Mouse (Mus musculus) layer of hippocampus, adult 8-10 months (tissue): ENCODE measurements around the gene Adgrl1. TPM values are rescaled to one million over a fixed set of nuclear protein-coding genes. Genes with fewer than 3 reads are reported as not detected.
A peak's percentile ranks its signal among the peaks of the same experiment; 100 is the strongest.

Experiments
- DNase-seq, 2 experiments: peaks; one replicate each; pipeline ENCODE4 v3.0.0; 2022; ENCODE audit warnings: low spot score in 2 of 2
- total RNA-seq, 4 experiments: library from RNA; stranded (reverse); gene quantifications; 2 replicates each; pipeline ENCODE4 v1.2.4; 2022

The Adgrl1 gene
- total RNA-seq, 4 experiments from 2014 or later, result 287 to 307 (median 299) TPM

DNA sequence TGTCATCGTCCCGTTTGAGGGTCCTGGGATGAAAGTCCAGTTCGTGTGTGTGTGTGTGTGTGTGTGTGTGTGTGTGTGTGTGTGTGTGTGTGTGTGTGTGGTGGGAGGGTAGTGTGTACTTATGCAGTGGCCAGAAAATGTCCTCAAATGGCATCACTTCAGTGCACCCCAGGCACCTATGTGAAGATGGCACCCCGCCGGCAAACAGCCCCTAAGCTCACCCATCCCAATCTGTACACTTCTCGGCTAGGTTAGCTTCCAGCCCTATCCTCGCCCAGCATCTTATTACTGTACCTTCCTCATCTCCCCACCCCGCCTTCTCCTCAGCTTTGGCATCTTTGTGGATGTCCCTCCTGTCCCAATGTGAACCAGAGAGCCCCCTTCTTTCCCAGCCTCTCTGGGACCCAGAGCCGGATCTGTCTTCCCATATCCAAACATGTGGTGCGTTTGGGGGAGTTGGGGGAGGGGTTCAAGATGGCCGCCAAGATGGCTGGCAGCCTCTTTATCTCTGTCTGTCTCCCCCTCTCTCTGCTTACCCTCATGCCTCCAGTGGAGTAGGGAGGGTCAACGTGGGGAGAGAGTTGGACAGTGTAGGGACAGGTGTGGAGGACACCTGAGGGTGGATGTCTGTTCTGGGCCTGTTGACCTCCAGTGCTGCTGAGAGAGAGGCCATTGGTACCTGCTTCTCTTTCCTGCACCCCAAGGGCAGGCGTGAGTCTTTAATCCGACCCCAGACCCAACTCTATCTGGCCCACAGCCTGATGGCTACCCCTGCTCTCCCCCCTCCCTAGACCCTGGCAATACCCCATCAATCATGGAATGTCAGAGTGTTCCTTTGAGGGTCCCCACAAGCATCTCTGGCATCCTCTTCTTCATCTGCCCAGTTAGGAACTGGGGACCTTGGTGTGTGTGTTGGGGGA, 1.9 kb downstream of the Adgrl1 start:
- no peak for DNase-seq

DNA sequence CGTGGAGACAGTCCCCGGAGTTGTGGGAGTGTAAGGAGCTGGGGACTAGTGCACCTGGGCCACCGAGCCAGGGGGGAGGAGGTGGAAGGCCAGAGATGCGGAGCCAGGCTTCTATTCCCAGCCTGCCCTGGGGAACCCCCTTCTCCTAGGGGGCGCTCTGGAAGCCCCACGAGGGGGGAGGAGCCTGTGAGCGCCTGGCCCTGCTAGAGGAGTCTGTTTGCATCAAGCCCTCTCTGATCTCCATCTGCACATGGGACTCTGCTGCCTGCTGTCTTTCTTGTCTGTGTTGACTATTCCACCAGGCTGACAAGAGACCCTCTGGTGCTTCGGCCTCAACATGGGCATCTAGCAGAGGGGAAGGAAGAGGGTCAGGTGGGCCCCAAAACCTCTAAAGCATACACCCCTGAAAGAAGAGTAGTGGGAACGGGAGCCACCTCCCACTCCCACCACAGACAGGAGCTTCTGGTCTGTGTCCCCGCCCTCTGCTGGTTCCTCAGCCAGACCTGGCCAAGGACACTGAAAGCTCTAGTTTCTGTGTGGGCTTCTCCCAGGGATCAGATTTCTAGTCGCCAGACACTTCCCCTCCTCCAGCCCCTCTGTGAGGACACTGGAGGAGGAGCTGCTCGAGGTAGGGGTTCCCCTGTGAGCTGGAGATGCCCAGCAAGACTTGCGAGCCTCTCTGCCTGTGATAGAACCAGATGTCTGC, 3.2 kb downstream of the Adgrl1 start:
- DNase-seq, result no peak

DNA sequence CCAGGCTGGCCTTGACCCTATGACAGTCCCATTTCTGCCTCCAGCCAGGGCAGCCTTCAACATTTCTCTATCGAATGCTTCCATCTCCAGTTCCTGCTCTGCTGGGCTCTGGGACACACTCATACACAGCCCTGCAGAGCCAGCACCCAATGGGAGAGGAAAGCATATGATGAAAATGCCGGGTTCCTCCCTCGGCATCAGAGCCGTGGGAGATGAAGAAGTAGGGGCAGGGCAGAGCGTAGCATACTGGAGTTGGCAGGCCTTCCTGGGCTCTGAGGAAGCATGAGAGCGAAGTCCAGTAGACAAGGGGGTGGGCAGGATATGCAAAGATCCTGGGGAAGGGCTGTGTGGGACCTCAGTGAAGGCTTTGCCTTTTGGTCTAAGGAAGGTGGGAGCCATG, 8.7 kb downstream of the Adgrl1 start:
- no peak for DNase-seq

DNA sequence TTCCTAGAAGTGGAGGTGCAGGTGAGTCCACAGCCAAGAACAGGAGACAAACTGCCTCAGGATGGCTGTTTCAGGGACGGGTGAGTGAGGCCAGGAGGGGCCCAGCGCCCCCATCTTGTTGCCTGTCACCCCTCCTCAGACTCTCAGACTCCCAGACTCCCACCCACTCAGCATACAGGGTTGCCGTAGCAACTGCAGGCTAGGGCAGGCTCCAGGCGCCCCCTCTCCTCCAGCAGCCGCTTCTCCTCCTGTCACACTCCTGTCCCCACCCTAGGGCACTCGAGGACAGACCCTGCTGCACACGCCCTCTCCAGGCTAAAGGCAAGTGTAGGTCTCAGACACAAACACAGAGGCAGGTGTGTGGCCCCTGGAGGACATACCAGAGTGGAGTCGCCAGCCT, 9.4 kb downstream of the Adgrl1 start:
- no peak for DNase-seq

DNA sequence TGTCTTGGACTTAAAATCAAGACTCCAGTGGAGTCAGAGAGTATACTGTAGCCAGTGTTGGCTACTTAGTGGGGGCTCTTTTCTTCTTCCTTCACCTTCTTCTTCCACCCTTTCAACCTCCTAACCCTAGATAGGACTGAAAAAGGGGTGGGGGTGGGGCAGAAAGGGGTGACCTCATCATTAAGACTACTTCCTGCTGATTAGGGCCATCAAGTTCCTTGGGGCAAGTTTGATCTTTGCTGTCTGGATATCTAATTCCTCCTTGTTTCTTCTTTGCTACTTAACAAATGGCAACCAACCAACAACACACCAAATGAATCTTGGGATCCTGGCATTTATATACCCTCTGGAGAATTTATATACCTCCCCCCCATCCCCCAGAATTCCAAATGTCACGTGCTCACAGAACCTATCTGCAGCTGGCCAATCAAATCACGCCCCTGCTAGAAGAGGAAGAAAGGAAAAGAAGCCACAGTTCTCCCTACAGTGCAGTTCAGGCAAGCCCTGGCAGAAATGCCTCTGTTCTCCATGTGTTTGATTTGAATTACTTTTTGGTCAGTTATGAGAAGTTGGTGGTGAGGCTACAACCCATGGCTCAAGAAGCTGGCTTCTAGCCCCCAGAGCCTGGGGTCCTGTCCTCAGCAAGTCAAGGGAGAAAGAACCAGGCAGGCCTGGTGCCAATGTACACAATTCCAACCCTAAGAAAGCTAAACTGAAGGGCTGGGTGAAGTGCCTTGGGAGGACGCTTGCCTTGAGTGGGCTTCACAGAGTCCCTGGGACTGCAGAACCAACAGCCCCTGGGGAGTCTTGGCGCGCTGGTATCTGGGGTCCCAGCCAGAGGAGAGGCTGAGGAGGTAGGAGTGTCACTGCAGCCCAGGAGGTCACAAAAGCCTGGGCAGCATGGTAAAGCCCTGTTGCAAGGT, 12.2 kb downstream of the Adgrl1 start:
- DNase-seq, result no peak

DNA sequence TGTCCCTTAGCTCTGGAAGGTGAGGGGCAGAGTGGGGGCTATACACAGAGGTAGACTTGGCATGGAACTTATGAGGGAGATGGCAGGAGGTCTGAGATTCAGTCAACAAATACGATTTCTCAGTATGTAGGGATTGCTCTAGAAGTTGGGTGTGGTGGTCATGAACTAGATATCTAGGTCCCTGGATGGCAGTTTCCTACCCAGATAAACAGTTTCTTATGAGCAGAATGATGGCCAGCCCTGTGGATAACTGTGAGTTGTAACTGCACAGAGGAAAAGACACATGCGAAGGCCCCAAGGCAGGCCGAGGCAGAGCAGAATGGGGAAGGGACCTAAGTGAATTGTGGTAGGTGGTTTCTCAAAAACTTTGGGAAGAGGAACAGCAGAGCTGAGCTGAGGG, 14.3 kb downstream of the Adgrl1 start:
- DNase-seq, result no peak

DNA sequence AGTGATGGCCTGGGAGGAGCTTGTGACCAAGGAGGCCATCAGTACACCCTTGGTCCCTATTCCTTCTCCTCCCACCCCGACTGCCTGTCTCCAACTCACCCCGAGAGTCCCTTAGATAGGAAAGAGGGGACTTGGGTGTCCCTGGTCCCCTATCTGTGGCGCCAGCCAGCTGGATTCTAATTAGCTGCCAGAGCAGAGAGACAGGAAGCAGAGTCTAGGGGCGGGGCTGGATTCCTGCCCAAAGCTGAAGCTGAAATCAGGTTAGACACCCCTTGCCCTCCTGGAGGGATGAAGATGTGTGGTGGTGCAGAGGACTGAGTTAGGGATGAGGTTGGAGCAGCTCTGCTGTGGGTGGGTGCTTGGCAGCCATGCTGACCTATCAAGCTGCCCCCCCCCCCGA, 15.0 kb downstream of the Adgrl1 start:
- no peak for DNase-seq

DNA sequence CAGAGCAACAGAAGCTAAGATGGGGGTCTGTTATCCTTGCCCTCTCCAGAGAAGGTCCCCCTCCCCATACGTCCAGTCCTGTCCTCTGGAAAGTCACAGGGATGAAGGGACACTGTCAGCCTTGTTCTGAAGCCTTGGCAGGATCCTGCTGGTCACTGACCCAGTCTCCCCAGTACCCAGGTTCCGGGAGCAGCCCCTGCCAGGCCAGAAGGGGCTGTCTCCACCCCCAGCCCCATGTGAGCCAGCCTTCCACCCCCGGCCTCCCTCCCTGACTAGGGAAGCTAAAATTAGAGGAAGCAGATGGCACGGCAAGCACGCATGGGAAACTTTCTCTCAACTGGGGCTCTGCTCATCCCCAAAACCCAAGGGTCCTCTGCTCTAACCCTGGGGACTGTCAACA, 16.1 kb downstream of the Adgrl1 start:
- peak in 1 of 2 experiments; percentile 55 for DNase-seq

DNA sequence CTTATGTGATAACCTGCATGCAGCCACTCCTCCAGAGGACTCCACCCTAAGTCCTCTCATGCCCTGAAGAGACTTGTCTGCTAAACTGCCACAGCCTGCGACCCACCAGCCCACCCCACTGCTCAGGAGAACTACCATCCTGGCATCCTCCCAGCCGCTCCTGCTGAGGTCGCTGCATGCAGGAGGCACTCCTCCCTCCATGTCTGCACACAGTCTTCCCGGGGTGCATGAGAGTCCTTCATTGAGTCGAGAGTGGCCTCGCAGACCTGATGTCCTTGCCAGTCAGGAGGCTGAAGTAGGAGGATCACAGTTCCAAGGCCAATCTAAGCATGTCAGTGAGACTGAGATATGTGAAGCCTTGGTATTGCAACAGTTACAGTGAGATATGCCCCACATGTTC, 17.7 kb downstream of the Adgrl1 start:
- DNase-seq, result no peak

DNA sequence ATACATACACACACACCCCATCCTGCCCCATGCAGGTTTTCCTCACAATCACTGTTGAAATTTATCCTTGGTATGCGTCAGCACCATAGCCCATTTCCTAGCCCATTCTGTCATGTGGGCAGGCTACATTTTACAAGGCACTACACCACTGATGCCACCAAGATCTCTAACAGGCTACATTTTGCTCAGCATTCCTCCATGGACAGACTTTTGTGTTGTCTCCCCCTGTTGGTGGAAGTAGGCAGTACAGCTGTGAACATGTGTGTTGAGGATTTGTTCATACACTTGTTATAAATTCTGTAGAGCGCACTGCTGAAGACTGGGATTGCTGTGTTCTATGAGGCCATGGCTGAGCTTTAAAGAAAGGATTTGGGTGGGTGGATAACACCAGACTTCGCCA, 21.7 kb downstream of the Adgrl1 start:
- DNase-seq, result peak; percentile 79 to 89

DNA sequence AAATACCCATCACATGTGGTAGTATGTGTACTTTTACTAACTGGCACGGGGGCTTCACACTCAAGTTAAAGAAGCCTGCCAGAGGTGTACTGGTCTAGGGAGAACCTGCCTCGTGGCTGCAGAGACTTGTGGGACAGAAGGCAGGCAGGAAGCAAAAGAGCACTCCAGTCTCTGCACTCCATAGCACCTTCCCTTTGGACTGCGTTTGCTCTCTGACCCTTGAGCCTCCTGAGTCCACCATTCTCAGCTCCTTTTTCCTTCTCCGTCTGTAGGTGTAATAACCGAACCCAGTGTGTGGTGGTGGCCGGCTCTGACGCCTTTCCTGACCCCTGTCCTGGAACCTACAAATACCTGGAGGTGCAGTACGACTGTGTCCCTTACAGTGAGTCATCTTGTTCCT, 22.8 kb downstream of the Adgrl1 start:
- no peak for DNase-seq

DNA sequence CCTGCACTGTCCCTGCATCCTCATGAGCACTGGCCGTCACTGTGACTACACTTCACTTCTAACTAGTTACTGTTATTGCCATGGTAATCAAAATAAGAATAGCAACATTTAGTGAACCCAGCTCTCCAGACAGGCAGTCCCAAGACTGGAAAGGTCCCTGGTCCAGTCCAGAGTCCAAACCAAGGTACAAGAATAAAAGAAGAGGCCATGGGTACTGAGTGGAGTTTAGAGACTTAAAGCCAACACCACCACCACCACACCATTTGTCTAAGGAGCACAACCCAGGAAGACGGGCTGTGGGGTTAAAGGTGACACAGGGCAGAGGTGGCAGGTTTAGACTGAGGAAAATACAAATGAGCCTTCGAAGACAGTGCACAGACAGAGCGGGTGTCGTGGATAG, 24.7 kb downstream of the Adgrl1 start:
- no peak for DNase-seq

DNA sequence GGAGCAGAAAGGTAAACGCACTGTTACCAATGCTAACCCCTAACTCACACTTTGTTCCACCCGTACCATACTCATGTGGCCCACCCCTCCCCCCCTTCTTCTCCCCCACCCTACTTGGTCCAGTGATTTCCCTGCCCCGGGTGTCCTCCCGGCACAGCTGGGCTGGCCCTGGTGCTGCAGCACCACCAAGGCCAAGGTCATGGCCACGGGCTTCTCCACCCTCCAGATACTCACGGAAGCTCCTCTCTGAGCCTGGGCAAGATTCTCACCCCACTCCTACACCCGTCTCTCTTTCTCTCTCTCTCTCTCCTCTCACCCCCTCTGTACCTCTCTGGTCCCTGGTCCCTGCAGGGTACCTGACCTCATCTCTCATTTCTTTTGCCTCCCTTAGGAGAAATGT, 26.4 kb downstream of the Adgrl1 start:
- DNase-seq, result no peak

DNA sequence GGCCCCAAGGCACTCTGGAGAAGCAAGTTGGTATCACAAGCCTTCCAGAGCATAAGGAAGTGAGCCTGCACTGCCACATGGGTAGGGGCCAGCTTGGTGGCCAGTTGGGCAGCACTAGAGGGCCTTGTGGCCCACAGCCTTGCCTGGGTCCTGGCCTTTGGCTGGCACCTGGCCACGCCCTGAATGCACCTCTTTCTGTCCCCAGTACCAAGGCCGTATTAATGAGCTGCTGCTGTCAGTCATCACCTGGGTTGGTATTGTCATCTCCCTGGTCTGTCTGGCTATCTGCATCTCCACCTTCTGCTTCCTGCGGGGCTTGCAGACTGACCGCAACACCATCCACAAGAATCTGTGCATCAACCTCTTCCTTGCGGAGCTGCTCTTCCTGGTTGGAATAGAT, 34.3 kb downstream of the Adgrl1 start:
- DNase-seq, result no peak

DNA sequence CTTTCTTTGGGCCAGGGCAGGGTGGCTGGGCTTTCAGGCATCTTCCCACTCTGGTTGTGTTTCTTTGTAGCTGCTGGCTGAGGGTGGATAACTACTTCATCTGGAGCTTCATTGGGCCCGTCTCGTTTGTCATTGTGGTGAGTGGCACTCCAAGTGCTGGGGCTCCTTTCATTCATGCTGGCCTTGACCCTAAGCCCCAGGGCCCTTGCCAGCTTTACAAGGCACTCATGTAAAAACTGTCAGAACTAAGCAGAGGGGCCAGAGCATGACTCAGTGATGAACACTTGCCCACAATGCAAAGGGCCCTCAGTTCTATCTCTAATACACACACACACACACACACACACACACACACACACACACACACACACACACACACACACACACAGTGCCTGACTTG, 35.1 kb downstream of the Adgrl1 start:
- DNase-seq, result no peak

DNA sequence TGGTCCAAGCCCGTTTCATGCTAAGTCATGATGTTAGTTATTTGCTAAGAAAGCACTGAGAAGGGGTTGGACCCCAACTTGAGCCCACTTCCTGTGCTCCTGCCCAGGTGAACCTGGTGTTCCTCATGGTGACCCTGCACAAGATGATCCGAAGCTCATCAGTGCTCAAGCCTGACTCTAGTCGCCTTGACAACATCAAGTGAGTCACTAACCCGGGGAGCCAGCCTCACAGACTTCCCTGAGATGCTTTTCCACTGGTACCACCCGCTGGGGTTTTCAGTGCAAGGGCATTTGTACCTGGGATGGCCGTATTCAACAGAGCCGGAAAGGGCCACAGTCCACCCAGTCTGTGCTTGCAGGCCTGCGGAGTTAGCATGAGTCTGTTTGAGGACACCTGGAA, 35.5 kb downstream of the Adgrl1 start:
- no peak for DNase-seq

DNA sequence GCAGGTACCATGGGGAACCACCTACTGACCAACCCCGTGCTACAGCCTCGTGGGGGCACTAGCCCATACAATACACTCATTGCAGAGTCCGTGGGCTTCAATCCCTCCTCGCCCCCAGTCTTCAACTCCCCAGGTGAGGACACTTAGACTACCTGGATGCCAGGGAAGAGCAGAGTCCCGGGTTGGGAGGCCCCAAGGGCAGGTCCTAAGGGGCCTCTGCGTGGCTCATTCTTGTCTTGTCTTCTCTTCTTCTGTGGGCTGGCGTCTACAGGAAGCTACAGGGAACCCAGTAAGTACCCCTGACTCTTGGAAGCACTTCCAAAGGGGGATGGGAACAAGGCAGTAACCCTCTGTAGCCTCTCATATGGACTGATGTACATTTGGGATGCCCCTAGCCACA, 37.7 kb downstream of the Adgrl1 start:
- DNase-seq, result no peak

DNA sequence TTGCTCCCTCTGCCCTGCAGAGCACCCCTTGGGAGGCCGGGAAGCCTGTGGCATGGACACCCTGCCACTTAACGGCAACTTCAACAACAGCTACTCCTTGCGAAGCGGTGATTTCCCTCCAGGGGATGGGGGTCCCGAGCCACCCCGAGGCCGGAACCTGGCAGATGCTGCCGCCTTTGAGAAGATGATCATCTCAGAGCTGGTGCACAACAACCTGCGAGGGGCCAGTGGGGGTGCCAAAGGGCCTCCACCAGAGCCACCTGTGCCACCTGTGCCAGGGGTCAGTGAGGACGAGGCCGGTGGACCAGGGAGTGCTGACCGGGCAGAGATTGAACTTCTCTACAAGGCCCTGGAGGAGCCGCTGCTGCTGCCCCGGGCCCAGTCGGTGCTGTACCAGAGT, 38.4 kb downstream of the Adgrl1 start:
- DNase-seq, result no peak

DNA sequence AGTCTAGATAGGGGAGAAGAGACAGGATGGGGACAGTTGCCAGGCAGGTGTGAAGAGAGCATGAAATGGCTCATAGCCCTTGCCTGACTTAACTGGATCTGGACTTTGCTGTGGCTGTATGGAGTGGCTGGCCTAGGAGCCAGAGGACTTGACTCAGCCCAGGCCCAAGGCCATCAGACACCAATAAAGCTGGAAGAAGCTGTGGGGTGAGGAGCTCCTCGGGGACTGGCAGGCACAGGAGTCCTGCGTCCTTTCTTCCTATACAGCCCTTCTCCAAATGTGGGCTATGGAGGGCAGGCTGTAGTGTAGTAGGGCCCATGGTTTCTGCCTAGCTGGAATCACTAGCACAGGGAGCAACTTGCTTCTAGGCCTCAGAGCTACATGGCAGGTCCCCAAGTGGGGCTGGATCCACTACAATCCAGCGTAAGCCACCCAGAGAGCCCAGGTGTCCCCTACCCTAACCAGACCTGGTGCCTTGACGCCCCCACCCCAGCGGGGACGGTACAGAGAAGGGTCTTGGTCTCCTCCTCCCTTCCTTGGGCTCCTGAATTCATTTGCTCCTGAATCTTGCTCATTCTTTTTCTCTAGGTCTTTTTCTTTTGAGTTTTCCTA, 41.3 kb downstream of the Adgrl1 start:
- DNase-seq, result no peak

DNA sequence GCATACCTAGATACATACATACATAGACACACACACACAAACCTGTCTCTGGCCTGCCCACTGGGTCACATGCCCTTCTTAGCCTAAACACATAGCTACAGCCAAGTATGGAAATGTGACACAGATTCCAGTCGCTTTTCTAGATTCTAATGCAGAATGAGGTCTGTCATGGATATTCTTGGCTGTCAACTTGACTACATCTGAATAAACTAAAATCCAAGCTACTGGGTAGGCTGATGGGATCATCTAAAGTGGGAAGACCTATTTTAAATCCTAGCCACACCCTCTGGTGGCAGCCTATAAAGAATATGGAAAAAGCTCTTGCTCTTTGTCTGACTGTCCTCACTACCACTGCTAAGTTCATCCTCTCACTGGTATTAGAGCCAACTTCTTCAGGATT, 42.5 kb downstream of the Adgrl1 start:
- no peak for DNase-seq

DNA sequence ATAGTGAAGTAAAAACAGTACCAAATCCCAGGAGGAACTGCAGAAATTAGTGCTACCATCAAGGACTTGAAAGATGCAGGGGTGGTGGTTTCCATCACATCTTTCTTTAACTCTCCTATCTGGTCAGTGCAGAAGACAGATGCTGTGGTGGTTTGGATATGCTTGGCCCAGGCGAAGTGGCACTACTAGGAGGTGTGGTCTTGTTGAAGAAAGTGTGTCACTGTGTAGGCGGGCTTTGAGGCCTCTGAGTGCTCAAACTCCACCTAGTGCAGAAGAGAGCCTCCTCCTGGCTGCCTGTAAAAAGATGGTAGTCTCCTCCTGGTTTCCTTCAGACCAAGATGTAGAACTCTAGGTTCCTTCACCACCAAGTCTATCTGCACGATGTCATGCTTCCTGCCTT, 45.6 kb downstream of the Adgrl1 start:
- no peak for DNase-seq
